Mouse (Mus musculus) olfactory bulb, adult 2 months (tissue): Measurements from ENCODE around the gene Btbd9. TPM values are rescaled to one million over a fixed set of nuclear protein-coding genes. Genes with fewer than 3 reads are reported as not detected.

Source experiments
- H3K27ac ChIP-seq: fragments of 200-500 bp; 2 replicates; pipeline ENCODE4 v1.5.1; 2012; ENCODE audit warnings: low read depth, low read length; ENCODE audit not compliant: insufficient read depth
- H3K4me1 ChIP-seq: fragments of 200-500 bp; 2 replicates; pipeline ENCODE4 v1.6.1; 2012; ENCODE audit warnings: low read length; ENCODE audit not compliant: control insufficient read depth, insufficient read depth
- H3K4me3 ChIP-seq: fragments of 200-500 bp; 2 replicates; pipeline ENCODE4 v1.5.1; 2012; ENCODE audit warnings: mild to moderate bottlenecking, low read depth, low read length, moderate library complexity; ENCODE audit not compliant: insufficient read depth
- CTCF ChIP-seq: fragments of 200-500 bp; IDR thresholded peaks from 2 replicates; pipeline ENCODE4 v1.5.1; 2012; ENCODE audit warnings: low read depth, mild to moderate bottlenecking, low read length, moderate library complexity; ENCODE audit not compliant: insufficient read depth
- POLR2A ChIP-seq: fragments of 200-500 bp; IDR thresholded peaks from 2 replicates; pipeline ENCODE4 v1.6.1; 2012; ENCODE audit warnings: mild to moderate bottlenecking, low read depth, low read length, moderate library complexity; ENCODE audit not compliant: insufficient read depth
- WGBS: fragments of 180-500 bp; shearing (Covaris S2); methylation state at CpG from one replicate; pipeline ENCODE4 v1.1.7; 2018; 5-methylcytosine and 5-hydroxymethylcytosine counted together
- polyA plus RNA-seq: library from polyadenylated mRNA; stranded (reverse); fragments of >200 nt; gene quantifications from 2 replicates; pipeline ENCODE4 v1.2.4, GENCODE M21; 2012; ENCODE audit warnings: low replicate concordance; ENCODE audit not compliant: missing spikeins, insufficient read depth, insufficient read length

Btbd9 gene
- polyA plus RNA-seq, 1 experiment: not detected

- TF ChIP-seq POLR2A (no peak), CTCF (no peak)
- H3K4me1 ChIP-seq: peaks cover 5% of the 10 kb centered on the region
- no peak overlapping the region for H3K4me3 ChIP-seq
- H3K27ac ChIP-seq: no peak overlapping the region
- 90% methylated on average over 4 of the region's 4 CpGs for WGBS
Observed at GRCm38 (mm10) chr17:30395261-30395660, 181.0 kb downstream of the Btbd9 start.

- peaks cover 9% of the 10 kb centered on the region for H3K4me1 ChIP-seq
- H3K27ac ChIP-seq: no peak overlapping the region
- TF ChIP-seq POLR2A (no peak), CTCF (no peak)
- 61% methylated on average over 4 of the region's 4 CpGs for WGBS
- H3K4me3 ChIP-seq: no peak overlapping the region
Observed at GRCm38 (mm10) chr17:30392031-30392430, 184.3 kb downstream of the Btbd9 start.

GRCm38 (mm10) chr17:30391220-30391619 is 185.1 kb downstream of the Btbd9 start:
- Histone ChIP-seq H3K4me1 (peaks cover 10% of the 10 kb centered on the region), H3K4me3 (no peak overlapping the region), H3K27ac (no peak overlapping the region)
- 65% methylated on average over 1 of the region's 1 CpGs for WGBS
- TF ChIP-seq POLR2A (no peak), CTCF (no peak)

GRCm38 (mm10) chr17:30389686-30390085 is 186.6 kb downstream of the Btbd9 start:
- no peak overlapping the region for H3K4me3 ChIP-seq
- no peak for TF ChIP-seq CTCF
- TF ChIP-seq POLR2A: no peak
- peaks cover 11% of the 10 kb centered on the region for H3K4me1 ChIP-seq
- H3K27ac ChIP-seq: no peak overlapping the region

- TF ChIP-seq CTCF: no peak
- H3K4me3 ChIP-seq: no peak overlapping the region
- peaks cover 11% of the 10 kb centered on the region for H3K4me1 ChIP-seq
- WGBS: 70% methylated on average over 4 of the region's 4 CpGs
- no peak overlapping the region for H3K27ac ChIP-seq
Observed at GRCm38 (mm10) chr17:30388817-30389216, 187.5 kb downstream of the Btbd9 start.

GRCm38 (mm10) chr17:30388391-30388790 is 187.9 kb downstream of the Btbd9 start:
- TF ChIP-seq CTCF (no peak), POLR2A (no peak)
- no peak overlapping the region for H3K4me3 ChIP-seq
- 83% methylated on average over 3 of the region's 3 CpGs for WGBS
- no peak overlapping the region for H3K27ac ChIP-seq
- H3K4me1 ChIP-seq: peaks cover 11% of the 10 kb centered on the region

GRCm38 (mm10) chr17:30386241-30386640 is 190.0 kb downstream of the Btbd9 start:
- peaks cover 11% of the 10 kb centered on the region for H3K4me1 ChIP-seq

GRCm38 (mm10) chr17:30383649-30384048 is 192.6 kb downstream of the Btbd9 start:
- 64% methylated on average over 6 of the region's 6 CpGs for WGBS
- no peak overlapping the region for H3K27ac ChIP-seq
- peaks cover 16% of the 10 kb centered on the region for H3K4me1 ChIP-seq
- no peak for TF ChIP-seq POLR2A
- TF ChIP-seq CTCF: no peak
- no peak overlapping the region for H3K4me3 ChIP-seq

More at GRCm38 (mm10) chr17:30386241-30386640, 190.0 kb downstream of the Btbd9 start:
- no peak overlapping the region for H3K27ac ChIP-seq
- no peak overlapping the region for H3K4me3 ChIP-seq
- no peak for TF ChIP-seq CTCF
- WGBS: 95% methylated on average over 9 of the region's 9 CpGs

GRCm38 (mm10) chr17:30378221-30379010 is 197.9 kb downstream of the Btbd9 start:
- TF ChIP-seq POLR2A (no peak), CTCF (no peak)
- Histone ChIP-seq H3K4me1 (peaks cover 10% of the 10 kb centered on the region), H3K27ac (no peak overlapping the region), H3K4me3 (no peak overlapping the region)
- WGBS: 63% methylated on average over 5 of the region's 5 CpGs
